Mouse (Mus musculus) CH12.LX (cell line): ENCODE results near the gene Nxn. TPM values are rescaled to one million over a fixed set of nuclear protein-coding genes. Genes with fewer than 3 reads are reported as not detected.

Source experiments
- DNase-seq: peaks from one replicate; pipeline ENCODE4 v3.0.0-alpha.2; 2013; ENCODE audit errors: extremely low read depth
- H3K27ac ChIP-seq: 2 replicates; pipeline ENCODE4 v1.5.1; 2012; ENCODE audit warnings: low read depth, mild to moderate bottlenecking, control low read depth, moderate library complexity; ENCODE audit not compliant: insufficient read depth
- H3K27me3 ChIP-seq: replicated peaks from 2 replicates; pipeline ENCODE3; 2012; ENCODE audit warnings: inconsistent platforms
- H3K36me3 ChIP-seq, 2 experiments: replicated peaks in 1 of 2; 2 replicates each; pipeline versions ENCODE3 to v1.6.1; 2012; ENCODE audit warnings: inconsistent platforms in 1 of 2, low read length in 1 of 2, mild to moderate bottlenecking in 1 of 2, mixed read lengths in 1 of 2, moderate library complexity in 1 of 2; ENCODE audit not compliant: control insufficient read depth in 1 of 2, insufficient read depth in 1 of 2
- H3K4me1 ChIP-seq, 2 experiments: 2 replicates each; pipeline ENCODE4 v1.6.1; 2012; ENCODE audit warnings: inconsistent platforms in 1 of 2, moderate library complexity in 1 of 2; ENCODE audit not compliant: insufficient read depth in 2 of 2, control insufficient read depth in 1 of 2
- H3K4me2 ChIP-seq: 2 replicates; pipeline ENCODE4 v1.6.1; 2012; ENCODE audit warnings: low read depth, mild to moderate bottlenecking, control low read depth; ENCODE audit not compliant: poor library complexity, insufficient read depth, severe bottlenecking
- H3K4me3 ChIP-seq, 3 experiments: fragments of 150-350 bp in 1 of 3; sonication (generic) in 1 of 3; replicated peaks in 1 of 3; 2 replicates each; pipeline versions ENCODE3 to v1.5.1; 2011 to 2012; ENCODE audit warnings: low read depth in 2 of 3, low read length in 2 of 3, mild to moderate bottlenecking in 2 of 3, moderate library complexity in 2 of 3, control low read depth in 1 of 3, improper control_type of control experiment in 1 of 3, inconsistent platforms in 1 of 3, mixed read lengths in 1 of 3; ENCODE audit not compliant: poor library complexity in 1 of 3
- H3K79me2 ChIP-seq: replicated peaks from 2 replicates; pipeline ENCODE4 v1.6.1; 2012; ENCODE audit warnings: mild to moderate bottlenecking, moderate library complexity; ENCODE audit not compliant: control insufficient read depth, poor library complexity, insufficient read depth, severe bottlenecking; ENCODE audit errors: extremely low read depth
- H3K9ac ChIP-seq: 2 replicates; pipeline ENCODE4 v1.6.1; 2012; ENCODE audit warnings: low read depth, mild to moderate bottlenecking, control low read depth, moderate library complexity; ENCODE audit not compliant: insufficient read depth
- H3K9me3 ChIP-seq: replicated peaks from 2 replicates; pipeline ENCODE3; 2012; ENCODE audit warnings: low read length, inconsistent platforms, mixed read lengths
- CHD1 ChIP-seq: IDR thresholded peaks from 2 replicates; pipeline ENCODE4 v1.6.1; 2012; ENCODE audit warnings: low read depth, low read length, improper control_type of control experiment, inconsistent platforms
- CHD2 ChIP-seq: IDR thresholded peaks from 2 replicates; pipeline ENCODE4 v1.6.1; 2011; ENCODE audit warnings: low read length, improper control_type of control experiment
- CTCF ChIP-seq, 2 experiments: IDR thresholded peaks in 1 of 2; conservative IDR thresholded peaks in 1 of 2; 2 replicates each; pipeline ENCODE4 v1.5.1; 2011 to 2012; ENCODE audit warnings: low read depth in 2 of 2, low read length in 2 of 2, improper control_type of control experiment in 1 of 2, inconsistent platforms in 1 of 2, mild to moderate bottlenecking in 1 of 2, moderate library complexity in 1 of 2
- ELF1 ChIP-seq: IDR thresholded peaks from 2 replicates; pipeline ENCODE4 v1.6.1; 2014; ENCODE audit warnings: low read depth, mild to moderate bottlenecking, inconsistent platforms, low read length, improper control_type of control experiment
- EP300 ChIP-seq: IDR thresholded peaks from 2 replicates; pipeline ENCODE4 v1.6.1; 2011; ENCODE audit warnings: low read length, improper control_type of control experiment
- ETS1 ChIP-seq: conservative IDR thresholded peaks from 2 replicates; pipeline ENCODE4 v1.6.1; 2012; ENCODE audit warnings: low read depth, mild to moderate bottlenecking, inconsistent platforms, low read length, improper control_type of control experiment, moderate library complexity
- GABPA ChIP-seq: IDR thresholded peaks from 2 replicates; pipeline ENCODE4 v1.6.1; 2012; ENCODE audit warnings: low read depth, low read length, improper control_type of control experiment, inconsistent platforms; ENCODE audit not compliant: insufficient replicate concordance
- HCFC1 ChIP-seq: IDR thresholded peaks from 2 replicates; pipeline ENCODE4 v1.6.1; 2012; ENCODE audit warnings: low read depth, mild to moderate bottlenecking, inconsistent platforms, low read length, improper control_type of control experiment
- KAT2A ChIP-seq: IDR thresholded peaks from 2 replicates; pipeline ENCODE4 v1.6.1; 2012; ENCODE audit warnings: low read length, improper control_type of control experiment, inconsistent platforms; ENCODE audit not compliant: insufficient replicate concordance
- MAX ChIP-seq: IDR thresholded peaks from 2 replicates; pipeline ENCODE4 v1.6.1; 2011; ENCODE audit warnings: low read length, improper control_type of control experiment
- MAZ ChIP-seq: IDR thresholded peaks from 2 replicates; pipeline ENCODE4 v1.6.1; 2012; ENCODE audit warnings: low read depth, mild to moderate bottlenecking, inconsistent platforms, low read length, improper control_type of control experiment, moderate library complexity
- MEF2A ChIP-seq: IDR thresholded peaks from 2 replicates; pipeline ENCODE4 v1.6.1; 2014; ENCODE audit warnings: low read depth, mild to moderate bottlenecking, inconsistent platforms, low read length, improper control_type of control experiment, borderline replicate concordance
- MXI1 ChIP-seq: IDR thresholded peaks from 2 replicates; pipeline ENCODE4 v1.6.1; 2011; ENCODE audit warnings: mild to moderate bottlenecking, low read depth, low read length, improper control_type of control experiment
- MYC ChIP-seq: IDR thresholded peaks from 2 replicates; pipeline ENCODE4 v1.6.1; 2011; ENCODE audit warnings: low read depth, mild to moderate bottlenecking, improper control_type of control experiment, low read length
- NELFE ChIP-seq: IDR thresholded peaks from 2 replicates; pipeline ENCODE4 v1.6.1; 2011; ENCODE audit warnings: low read depth, low read length, improper control_type of control experiment
- NRF1 ChIP-seq: IDR thresholded peaks from 2 replicates; pipeline ENCODE4 v1.6.1; 2014; ENCODE audit warnings: low read depth, mild to moderate bottlenecking, inconsistent platforms, low read length, improper control_type of control experiment, moderate library complexity
- POLR2A ChIP-seq: IDR thresholded peaks from 2 replicates; pipeline ENCODE4 v1.6.1; 2011; ENCODE audit warnings: low read depth, mild to moderate bottlenecking, improper control_type of control experiment, low read length
- RAD21 ChIP-seq: IDR thresholded peaks from 2 replicates; pipeline ENCODE4 v1.6.1; 2011; ENCODE audit warnings: low read depth, mild to moderate bottlenecking, low read length, improper control_type of control experiment, moderate library complexity
- SMC3 ChIP-seq: IDR thresholded peaks from 2 replicates; pipeline ENCODE4 v1.6.1; 2011; ENCODE audit warnings: low read depth, low read length, improper control_type of control experiment
- USF2 ChIP-seq: conservative IDR thresholded peaks from 2 replicates; pipeline ENCODE4 v1.6.1; 2011; ENCODE audit warnings: low read depth, low read length, improper control_type of control experiment
- ZC3H11A ChIP-seq: IDR thresholded peaks from 2 replicates; pipeline ENCODE4 v1.6.1; 2012; ENCODE audit warnings: low read depth, mild to moderate bottlenecking, inconsistent platforms, low read length, improper control_type of control experiment
- ZMIZ1 ChIP-seq: IDR thresholded peaks from 2 replicates; pipeline ENCODE4 v1.6.1; 2012; ENCODE audit warnings: low read depth, mild to moderate bottlenecking, inconsistent platforms, low read length, improper control_type of control experiment
- ZNF384 ChIP-seq: IDR thresholded peaks from 2 replicates; pipeline ENCODE4 v1.6.1; 2012; ENCODE audit warnings: low read depth, low read length, improper control_type of control experiment, inconsistent platforms
- dilution Hi-C: fragments of 300-500 bp; cut with MboI; formaldehyde crosslinking; loops from 2 replicates; pipeline ENCODE4 v1.14.3; 2020; ENCODE audit warnings: low sequenced_read_pairs; ENCODE audit not compliant: extremely low pct_unique_long_range_greater_than_20kb, extremely low pct_ligation_motif_present
- in situ Hi-C: fragments of 300-500 bp; cut with MboI; formaldehyde crosslinking; loops from 3 replicates; pipeline ENCODE4 v1.14.3; 2019; ENCODE audit warnings: low sequenced_read_pairs, low pct_ligation_motif_present, low pct_unique_long_range_greater_than_20kb, mixed read lengths
- polyA plus RNA-seq: library from polyadenylated mRNA; unstranded; fragments of >175 nt; gene quantifications from 2 replicates; pipeline ENCODE4 v1.2.1, GENCODE M21; 2012; ENCODE audit warnings: low read depth; ENCODE audit not compliant: insufficient read length
- total RNA-seq, 2 experiments: library from RNA; depleted of rRNA; stranded (reverse); fragments of 300-350 nt in 1 of 2; fragments of >200 nt in 1 of 2; gene quantifications; 2 replicates each; pipeline ENCODE4 v1.2.3; 2012 to 2014

The Nxn gene
- total and polyA plus RNA-seq, 3 experiments: 15.3 to 24.8 (median 19.2) TPM

- Histone ChIP-seq H3K4me3 (no peak overlapping the region), H3K4me1 (no peaks in the 10 kb centered on the region), H3K27ac (no peak overlapping the region), H3K79me2 (no peaks in the 10 kb centered on the region), H3K9me3 (no peaks in the 10 kb centered on the region), H3K27me3 (no peaks in the 10 kb centered on the region), H3K4me2 (no peak overlapping the region), H3K36me3 (peaks cover 82 to 96% of the 10 kb centered on the region in 2 experiments), H3K9ac (no peak overlapping the region)
- in situ Hi-C loops: no loop called here
- DNase-seq: no peak
- dilution Hi-C loops: no loop called here
- TF ChIP-seq SMC3 (no peak), MYC (no peak), ZMIZ1 (no peak), NELFE (no peak), USF2 (no peak), CHD1 (no peak)
Observed at GRCm38 (mm10) chr11:76415985-76416384, 17.0 kb upstream of the Nxn start.

- in situ Hi-C loops: no loop called here
- no peaks in the 10 kb centered on the region for H3K27me3 ChIP-seq
- peaks cover 0 to 3% of the 10 kb centered on the region in 2 experiments; a peak in 1 of 4 replicates for H3K4me1 ChIP-seq
- TF ChIP-seq NRF1 (no peak), POLR2A (peak; percentile 35; the same call in 1 of the 2 replicates)
- TF ChIP-seq, all 38 proteins: peak for 1
- dilution Hi-C loops: no loop called here
- Histone ChIP-seq H3K9me3 (no peaks in the 10 kb centered on the region), H3K79me2 (0 out of 2 replicates have a peak, but pooled peaks cover 2% of the 10 kb centered on the region), H3K4me2 (no peak overlapping the region), H3K27ac (no peak overlapping the region), H3K9ac (no peak overlapping the region), H3K36me3 (peaks cover 79 to 91% of the 10 kb centered on the region in 2 experiments), H3K4me3 (no peak overlapping the region)
- DNase-seq: no peak
Observed at GRCm38 (mm10) chr11:76415001-76415400, 16.1 kb upstream of the Nxn start.

DNA sequence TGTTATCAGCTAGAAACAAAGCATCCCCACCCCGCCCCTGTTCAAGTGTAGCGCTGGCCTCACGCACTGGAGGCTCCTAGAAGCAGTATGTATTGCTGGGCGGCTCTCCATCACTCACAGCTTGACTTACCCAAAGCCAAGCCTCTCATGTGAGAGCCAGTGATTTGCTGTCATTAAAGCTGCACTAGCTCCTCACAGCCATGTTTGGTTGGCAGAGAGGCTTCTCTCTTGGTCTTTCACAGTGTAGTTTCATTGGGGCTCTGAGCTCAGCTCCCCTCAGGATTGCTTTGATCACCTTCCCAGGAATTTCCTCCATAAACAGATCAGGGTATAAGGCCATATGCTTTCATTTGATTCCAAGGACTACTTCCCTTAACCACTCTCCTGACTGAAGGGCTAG is 14.3 kb upstream of the Nxn start:
- dilution Hi-C loops: no loop called here
- Histone ChIP-seq H3K27ac (no peak overlapping the region), H3K36me3 (peaks cover 63 to 89% of the 10 kb centered on the region in 2 experiments)

More for the DNA sequence above, 14.3 kb upstream of the Nxn start:
- H3K9ac ChIP-seq: no peak overlapping the region
- no peak overlapping the region for H3K4me2 ChIP-seq
- in situ Hi-C loops: no loop called here
- no peaks in the 10 kb centered on the region for H3K27me3 ChIP-seq
- peaks cover 0 to 19% of the 10 kb centered on the region in 2 experiments; a peak in 2 of 4 replicates for H3K4me1 ChIP-seq
- no peak for DNase-seq
- TF ChIP-seq MEF2A (no peak), MYC (no peak), MAX (no peak), MAZ (no peak), MXI1 (no peak), EP300 (no peak), ZC3H11A (no peak), CHD2 (no peak), ETS1 (no peak), ELF1 (no peak), KAT2A (no peak), CTCF (conservative IDR thresholded peaks at IDR 0.05 in 1 of 2, IDR thresholded peaks at IDR 0.05 in 1 of 2; ENCODE audit: low read depth in 2 of 2, low read length in 2 of 2) (no peak), RAD21 (no peak), GABPA (no peak), HCFC1 (no peak), ZNF384 (no peak), CHD1 (no peak)
- TF ChIP-seq, all 38 proteins: peak for 0
- no peaks in the 10 kb centered on the region for H3K9me3 ChIP-seq
- H3K79me2 ChIP-seq: 0 out of 2 replicates have a peak, but pooled peaks cover 13% of the 10 kb centered on the region
- H3K4me3 ChIP-seq: no peak overlapping the region
